Mouse (Mus musculus): ENCODE data around the gene Itprid1.

The Itprid1 gene

GRCm38 (mm10) chr6:55836650-55837320, at the start of gene Itprid1:
TSS of gene Itprid1 (plus strand) at chr6:55836895.
- DNase-seq (ENCODE audit: low spot score) = no peak

GRCm38 (mm10) chr6:55789557-55789956, 47.1 kb upstream of the Itprid1 start:
- no peak for DNase-seq (ENCODE audit: low spot score)

- no peak for DNase-seq (ENCODE audit: low spot score)
Measured at GRCm38 (mm10) chr6:55791852-55792496, 44.7 kb upstream of the Itprid1 start.

GRCm38 (mm10) chr6:55792536-55792935, 44.2 kb upstream of the Itprid1 start:
- no peak for DNase-seq (ENCODE audit: low spot score)

GRCm38 (mm10) chr6:55802686-55803085, 34.0 kb upstream of the Itprid1 start:
- no peak for DNase-seq (ENCODE audit: low spot score)

- DNase-seq (ENCODE audit: low spot score) = no peak
Measured at GRCm38 (mm10) chr6:55803357-55803756, 33.3 kb upstream of the Itprid1 start.

- DNase-seq (ENCODE audit: low spot score) = no peak
Measured at GRCm38 (mm10) chr6:55803991-55804680, 32.6 kb upstream of the Itprid1 start.

- no peak for DNase-seq (ENCODE audit: low spot score)
Measured at GRCm38 (mm10) chr6:55804681-55805000, 32.1 kb upstream of the Itprid1 start.

GRCm38 (mm10) chr6:55805291-55806137, 31.2 kb upstream of the Itprid1 start:
- DNase-seq (ENCODE audit: low spot score) = no peak

GRCm38 (mm10) chr6:55806537-55806936, 30.2 kb upstream of the Itprid1 start:
- DNase-seq (ENCODE audit: low spot score) = no peak

- no peak for DNase-seq (ENCODE audit: low spot score)
Measured at GRCm38 (mm10) chr6:55808692-55809091, 28.0 kb upstream of the Itprid1 start.

GRCm38 (mm10) chr6:55811153-55811552, 25.5 kb upstream of the Itprid1 start:
- no peak for DNase-seq (ENCODE audit: low spot score)

GRCm38 (mm10) chr6:55812353-55812752, 24.3 kb upstream of the Itprid1 start:
- DNase-seq (ENCODE audit: low spot score) = no peak

- no peak for DNase-seq (ENCODE audit: low spot score)
Measured at GRCm38 (mm10) chr6:55814184-55814926, 22.3 kb upstream of the Itprid1 start.

- DNase-seq (ENCODE audit: low spot score) = no peak
Measured at GRCm38 (mm10) chr6:55816911-55817310, 19.8 kb upstream of the Itprid1 start.

GRCm38 (mm10) chr6:55829722-55830121, 7.0 kb upstream of the Itprid1 start:
- DNase-seq (ENCODE audit: low spot score) = no peak

GRCm38 (mm10) chr6:55852589-55852988, 15.9 kb downstream of the Itprid1 start:
- no peak for DNase-seq (ENCODE audit: low spot score)

GRCm38 (mm10) chr6:55856085-55856484, 19.4 kb downstream of the Itprid1 start:
- DNase-seq (ENCODE audit: low spot score) = no peak

- no peak for DNase-seq (ENCODE audit: low spot score)
Measured at GRCm38 (mm10) chr6:55865206-55865605, 28.5 kb downstream of the Itprid1 start.

- no peak for DNase-seq (ENCODE audit: low spot score)
Measured at GRCm38 (mm10) chr6:55879356-55879960, 42.8 kb downstream of the Itprid1 start.

GRCm38 (mm10) chr6:55880886-55881285, 44.2 kb downstream of the Itprid1 start:
- peak; percentile 0 for DNase-seq (ENCODE audit: low spot score)

Measured in ovary, postnatal 14 days (tissue).